Mouse (Mus musculus) large intestine, adult 2 months (tissue): Measurements from ENCODE around the gene Xrcc5. TPM values are rescaled to one million over a fixed set of nuclear protein-coding genes. Genes with fewer than 3 reads are reported as not detected.

Experiments
- DNase-seq: peaks from one replicate; pipeline ENCODE4 v3.0.0-alpha.2; 2012; ENCODE audit warnings: low read depth, low spot score
- WGBS: fragments of 180-500 bp; shearing (Covaris S2); methylation state at CpG from one replicate; pipeline ENCODE4 v1.1.7; 2018; 5-methylcytosine and 5-hydroxymethylcytosine counted together
- polyA plus RNA-seq: library from polyadenylated mRNA; depleted of rRNA; stranded (reverse); fragments of >200 nt; gene quantifications from 2 replicates; pipeline ENCODE4 v1.2.3, GENCODE M21; 2012; rRNA removed

The Xrcc5 gene
- polyA plus RNA-seq, result 2.1 TPM in 2 replicates

DNA sequence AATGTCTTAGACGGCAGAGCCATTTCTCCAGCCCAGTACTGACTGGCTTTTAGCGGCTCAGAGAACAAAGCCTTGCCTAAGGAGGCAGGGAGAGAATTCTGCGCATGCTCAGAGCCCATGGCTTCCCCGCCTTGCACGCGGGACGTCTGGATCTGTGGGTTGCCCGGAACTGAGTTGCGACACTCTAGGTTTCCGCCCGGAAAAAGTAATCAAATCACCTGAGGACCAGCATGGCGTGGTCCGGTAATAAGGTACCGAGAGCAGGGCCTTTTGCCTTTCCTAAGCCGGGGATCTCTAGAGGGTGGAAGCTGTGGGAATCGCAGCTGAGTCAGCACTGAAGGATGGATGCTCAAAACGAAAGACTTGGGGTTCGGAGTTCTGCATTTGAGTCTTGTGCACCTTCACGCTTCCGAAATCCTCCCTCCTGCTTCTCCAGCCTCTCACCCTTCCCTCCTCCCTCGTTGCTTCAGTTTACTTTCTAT lies at the start of gene Xrcc5:
Gene Xrcc5, plus strand, starts transcription at position 105 of the 482 bp plus-strand sequence.
- under 1% methylated on average over 21 of the region's 21 CpGs for WGBS
- DNase-seq, result peak; percentile 91

DNA sequence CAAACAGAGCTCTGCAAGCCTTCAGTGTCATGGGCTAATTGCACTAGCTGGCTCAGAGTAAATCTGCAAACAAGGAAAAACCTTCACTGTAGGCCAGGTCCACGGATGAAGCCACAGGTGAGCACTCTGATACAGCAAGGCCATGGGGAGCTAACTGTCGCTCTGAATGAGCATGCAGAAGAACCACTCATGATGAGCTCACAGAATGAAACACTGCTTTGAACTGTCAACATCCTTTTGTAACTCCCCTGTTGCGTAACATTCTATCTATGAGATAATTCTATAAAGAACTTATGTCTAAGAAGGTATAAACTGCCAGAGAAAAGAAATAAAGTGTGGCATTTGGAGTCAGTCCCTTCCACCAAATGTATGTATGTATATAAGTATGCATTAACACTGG lies 44.1 kb upstream of the Xrcc5 start:
- no peak for DNase-seq

DNA sequence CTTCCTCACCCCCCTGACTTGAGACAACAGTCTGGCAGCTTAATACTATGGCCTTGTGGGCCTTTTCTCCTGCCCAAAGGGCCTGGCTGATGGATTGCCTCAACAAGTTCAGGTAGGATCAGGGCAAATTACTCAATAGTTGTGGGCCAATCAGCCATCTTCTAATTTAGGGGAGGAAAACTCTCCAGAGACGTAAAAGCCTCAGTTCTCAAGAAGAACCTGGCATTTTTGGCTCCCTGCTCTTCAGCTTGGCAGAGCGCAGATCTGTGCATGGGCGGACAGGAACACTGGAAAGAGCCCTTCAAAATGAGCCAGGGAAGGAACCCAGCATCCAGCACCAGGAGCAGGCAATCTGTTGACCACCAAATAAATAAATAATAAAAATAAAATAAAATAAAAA lies 29.1 kb upstream of the Xrcc5 start:
- no peak for DNase-seq
- WGBS, result 94% methylated on average over 3 of the region's 3 CpGs

More for the DNA sequence above, 44.1 kb upstream of the Xrcc5 start:
- WGBS, result 90% methylated on average over 3 of the region's 3 CpGs

DNA sequence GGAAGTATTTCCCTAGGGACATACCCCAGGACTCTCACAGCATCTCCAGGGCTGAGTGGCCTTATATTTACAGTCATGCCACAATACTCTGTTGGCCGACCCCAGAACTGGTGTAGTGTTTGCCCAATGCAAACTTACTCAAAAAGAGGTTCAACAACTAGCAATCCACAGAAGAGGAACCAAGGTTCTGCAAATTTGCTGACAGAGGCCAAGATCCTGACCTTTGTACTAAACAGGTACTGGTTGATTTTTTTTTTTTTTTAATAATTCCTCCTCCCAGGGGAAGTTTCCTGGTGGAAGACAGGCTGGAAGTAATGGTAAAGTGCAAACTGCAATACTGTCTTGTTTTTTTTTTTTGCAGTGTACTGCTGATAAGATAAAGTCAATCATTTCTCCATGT lies 24.6 kb upstream of the Xrcc5 start:
- DNase-seq, result no peak
- WGBS, result 28% methylated on average over 1 of the region's 1 CpGs

DNA sequence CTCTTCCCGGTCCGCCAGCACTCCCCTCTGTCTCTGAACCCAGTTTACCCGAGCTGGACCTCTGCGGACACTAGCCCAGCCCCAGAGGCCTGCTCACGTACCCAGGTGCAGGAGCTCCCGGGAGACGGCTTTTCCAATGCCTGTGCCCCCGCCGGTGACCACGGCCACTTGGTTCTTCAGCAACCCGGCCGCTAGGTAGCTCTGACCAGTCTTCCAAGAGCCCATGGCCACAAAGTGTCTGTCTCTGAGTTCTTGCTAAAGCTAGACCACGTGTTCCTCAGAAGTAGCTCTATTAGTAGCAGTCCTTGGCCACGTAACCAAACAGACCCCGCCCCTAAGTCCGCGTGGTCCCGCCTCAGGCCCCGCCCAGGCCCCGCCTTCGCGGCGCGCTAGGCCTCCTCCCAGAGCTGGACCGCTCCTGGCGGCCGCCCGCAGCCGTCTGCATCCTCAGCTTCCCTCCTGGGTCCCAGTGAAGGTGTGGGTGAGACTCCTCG lies 23.2 kb upstream of the Xrcc5 start, which contains the start of the genes Pecr and Tmem169:
Gene Pecr, minus strand, starts transcription at position 323 of the 494 bp plus-strand sequence.
Gene Tmem169, plus strand, starts transcription at position 378 of the 494 bp plus-strand sequence.
- DNase-seq, result peak; percentile 78
- WGBS, result under 1% methylated on average over 30 of the region's 30 CpGs

DNA sequence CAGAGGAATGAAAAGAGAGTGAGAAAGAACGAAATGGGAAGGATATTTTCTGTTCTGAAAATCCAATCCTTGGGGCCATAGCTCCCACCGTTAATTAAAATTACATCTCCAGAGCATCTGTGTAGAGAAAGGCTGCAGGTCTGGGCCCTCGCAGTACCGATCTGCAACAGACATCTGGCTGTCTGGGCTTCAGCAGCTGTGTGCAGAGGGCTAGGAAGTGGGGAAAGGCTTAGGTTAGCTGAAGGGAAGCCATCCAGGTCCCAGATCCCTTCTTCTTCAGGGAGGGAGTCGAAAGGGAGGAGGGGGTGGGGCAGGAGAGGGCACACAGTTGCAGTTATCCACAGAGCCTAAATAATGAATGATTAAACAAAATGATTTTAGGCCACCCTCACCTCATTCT lies 22.7 kb upstream of the Xrcc5 start:
- 8% methylated on average over 5 of the region's 5 CpGs for WGBS

DNA sequence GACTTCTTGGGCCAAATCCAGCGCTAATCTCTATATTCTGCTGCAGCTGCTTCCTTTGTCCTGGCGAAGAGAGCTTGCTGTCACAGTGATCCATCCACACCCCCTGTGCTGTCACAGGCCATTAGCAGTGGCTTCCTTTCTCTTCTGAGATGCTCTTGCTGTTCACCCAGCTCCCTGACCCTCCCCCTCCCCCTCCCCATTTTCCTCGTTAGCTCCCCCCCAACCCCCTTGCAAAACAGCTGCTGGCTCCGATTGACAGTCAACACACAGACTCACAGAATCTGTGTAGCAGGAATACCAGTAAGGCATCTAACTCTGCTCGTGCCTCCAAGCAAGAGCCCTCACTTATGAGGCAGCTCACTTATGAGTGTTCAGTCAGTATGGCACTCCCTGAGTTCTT lies 20.3 kb upstream of the Xrcc5 start:
- WGBS, result 75% methylated on average over 5 of the region's 5 CpGs
- no peak for DNase-seq

More for the DNA sequence above, 22.7 kb upstream of the Xrcc5 start:
- no peak for DNase-seq

DNA sequence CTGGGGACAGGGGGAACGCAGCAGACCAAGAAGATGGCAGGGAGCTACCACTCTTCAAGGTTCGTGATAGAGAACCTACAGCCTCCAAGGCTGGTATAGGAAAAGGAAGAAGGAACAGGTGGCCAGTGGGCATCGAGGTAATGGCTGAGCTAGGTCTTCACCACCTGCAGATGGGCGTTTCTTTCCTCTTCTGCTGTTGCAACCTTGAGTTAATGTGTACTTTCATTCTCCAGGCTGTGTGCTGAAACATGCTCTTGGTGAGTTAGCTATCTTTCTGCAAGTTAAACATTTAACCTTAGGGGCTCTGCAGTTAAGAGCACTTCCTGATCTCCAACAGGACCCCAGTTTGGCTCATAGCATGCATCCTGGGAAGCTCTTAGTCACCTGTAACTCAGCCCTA lies 19.3 kb upstream of the Xrcc5 start:
- 48% methylated on average over 4 of the region's 4 CpGs for WGBS
- DNase-seq, result no peak

DNA sequence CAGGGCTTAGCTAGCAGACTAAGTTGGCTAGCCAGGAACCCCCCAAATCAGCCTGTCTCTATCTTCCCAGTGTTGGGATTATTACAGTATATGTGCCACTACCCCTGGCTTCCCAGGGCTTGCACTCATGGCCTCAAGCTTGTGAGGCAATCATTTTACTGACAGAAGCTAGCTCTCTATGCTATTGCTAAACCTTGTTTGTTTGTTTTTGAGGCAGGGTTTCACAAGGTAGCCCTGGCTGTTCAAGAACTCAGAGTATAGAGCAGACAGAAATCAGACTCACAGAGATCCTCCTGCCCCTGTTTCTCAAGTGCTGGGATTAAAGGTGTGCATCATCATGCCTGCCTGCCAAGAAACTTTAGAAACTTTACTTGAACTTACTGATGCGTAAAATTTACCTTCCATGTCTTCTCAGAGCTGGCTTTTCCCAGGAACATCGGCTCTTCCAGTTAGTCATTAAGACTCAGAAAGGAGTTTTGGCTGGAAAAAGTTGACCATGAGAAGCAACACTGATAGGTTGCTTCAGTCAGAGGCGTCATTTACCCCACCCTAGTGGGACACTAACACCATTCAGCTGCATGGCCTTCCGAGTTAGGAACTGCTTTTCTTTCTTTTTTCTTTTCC lies 18.6 kb upstream of the Xrcc5 start:
- 84% methylated on average over 4 of the region's 4 CpGs for WGBS
- no peak for DNase-seq

DNA sequence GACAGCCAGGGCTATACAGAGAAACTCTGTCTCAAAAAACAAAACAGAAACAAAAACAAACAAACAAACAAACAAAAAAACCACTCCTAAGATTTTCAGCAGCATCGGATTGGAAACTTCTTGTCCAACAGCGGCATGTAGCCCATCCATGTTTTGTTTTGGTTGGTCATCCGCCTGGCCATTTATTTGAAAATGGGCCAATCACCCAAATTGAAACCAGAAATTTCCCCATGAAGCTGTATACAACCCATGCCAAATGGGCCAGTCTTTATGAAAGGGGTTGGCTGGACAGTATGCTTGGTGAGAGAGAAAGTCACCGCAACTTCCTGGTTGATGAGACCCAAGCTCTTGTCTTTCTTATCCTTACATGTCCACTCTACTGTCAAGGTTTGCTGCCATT lies 16.3 kb upstream of the Xrcc5 start:
- no peak for DNase-seq
- 94% methylated on average over 4 of the region's 4 CpGs for WGBS

DNA sequence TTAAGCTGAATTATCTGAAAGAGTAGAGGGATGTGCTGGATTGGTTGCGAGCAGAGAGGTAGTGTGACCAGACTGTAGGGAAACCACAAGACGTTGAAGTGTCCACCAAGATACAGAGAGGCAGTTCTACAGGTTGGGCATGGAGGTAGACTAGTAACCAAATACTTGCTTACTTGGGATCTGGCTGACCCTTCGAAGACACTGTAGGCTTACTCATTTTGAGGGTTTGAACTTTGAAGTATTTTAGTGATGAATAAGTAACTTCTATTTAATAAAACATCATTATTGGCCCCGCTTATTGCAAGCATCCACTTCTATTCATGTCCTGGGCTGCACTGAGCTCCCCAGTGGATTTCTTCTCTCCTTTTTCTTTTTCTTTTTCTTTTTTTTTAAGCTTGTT lies 15.8 kb upstream of the Xrcc5 start:
- 92% methylated on average over 4 of the region's 4 CpGs for WGBS
- DNase-seq, result no peak

DNA sequence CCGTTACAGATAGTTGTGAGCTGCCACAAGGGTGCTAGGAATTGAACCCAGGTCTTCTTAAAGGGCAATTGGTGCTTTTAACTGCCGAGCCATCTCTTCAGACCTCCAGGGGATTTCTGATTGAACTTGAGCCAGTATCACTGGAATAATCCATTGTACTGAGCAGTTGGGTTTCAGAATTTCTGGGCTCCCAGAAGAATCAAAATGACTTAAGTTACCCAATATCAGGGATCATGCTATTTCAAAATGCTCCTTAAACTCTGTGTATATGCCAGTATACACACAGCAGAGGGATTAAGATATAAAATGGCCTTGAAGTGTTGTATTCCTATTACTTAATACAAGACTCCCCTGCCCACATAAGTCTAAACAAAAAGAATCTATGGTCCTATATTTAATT lies 15.3 kb upstream of the Xrcc5 start:
- DNase-seq, result no peak
- 92% methylated on average over 2 of the region's 2 CpGs for WGBS

DNA sequence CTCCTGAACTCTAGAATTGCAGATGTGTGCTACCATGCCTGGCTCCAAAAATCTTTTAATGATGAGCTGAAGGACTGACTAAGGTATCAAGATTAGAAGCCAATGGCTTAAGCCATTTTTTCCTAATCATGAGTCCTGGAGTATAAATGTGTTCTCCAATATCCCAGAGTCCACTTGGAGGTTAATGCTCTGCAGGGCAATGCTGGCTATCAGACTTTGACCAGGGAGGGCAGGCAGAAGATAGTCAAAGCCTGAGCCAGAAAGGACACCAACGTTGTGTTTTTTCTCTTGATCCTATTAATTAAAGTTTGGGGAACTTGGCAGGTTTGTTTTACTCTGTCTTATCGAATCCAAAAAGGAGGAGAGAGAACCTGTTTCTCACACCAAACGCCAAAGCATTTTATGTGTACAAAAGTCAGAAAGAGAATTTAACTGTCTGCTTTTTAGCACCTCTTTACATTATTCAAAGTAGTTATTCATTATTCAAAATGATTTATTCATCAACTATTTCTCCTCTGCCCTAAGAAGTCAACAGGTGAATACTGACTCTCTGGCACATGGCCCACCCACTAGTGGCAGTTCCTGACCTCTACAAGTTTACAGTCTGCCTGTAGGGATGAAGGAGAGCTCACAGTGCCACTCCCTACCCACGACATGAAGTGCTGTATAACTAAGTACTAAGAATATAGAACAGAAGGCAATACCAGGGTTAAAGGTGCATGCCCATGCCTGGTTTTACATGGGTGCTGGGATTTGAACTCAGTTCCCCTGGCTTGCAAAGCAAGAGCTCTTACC lies 13.2 kb upstream of the Xrcc5 start:
- 39% methylated on average over 4 of the region's 4 CpGs for WGBS

DNA sequence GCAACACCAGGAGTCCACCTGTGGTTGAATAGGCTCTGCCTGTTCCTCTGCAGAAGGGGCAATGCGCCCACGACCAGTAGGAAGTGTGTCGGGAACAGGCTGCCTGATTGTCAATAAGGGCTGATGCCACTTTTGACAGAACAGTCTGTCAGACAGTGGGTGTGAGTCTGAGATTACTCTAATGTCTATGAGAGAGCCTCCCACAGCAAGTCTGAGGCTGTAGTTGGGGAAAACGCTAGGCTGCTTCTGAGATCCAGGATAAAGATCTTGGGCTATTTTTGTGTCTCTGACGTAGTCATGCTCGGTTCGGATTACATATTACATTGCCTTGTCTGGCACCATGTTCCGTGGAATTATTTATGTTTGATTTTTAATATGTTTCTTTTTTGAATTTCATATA lies 11.5 kb upstream of the Xrcc5 start:
- 82% methylated on average over 8 of the region's 8 CpGs for WGBS
- no peak for DNase-seq

More for the DNA sequence above, 13.2 kb upstream of the Xrcc5 start:
- no peak for DNase-seq

DNA sequence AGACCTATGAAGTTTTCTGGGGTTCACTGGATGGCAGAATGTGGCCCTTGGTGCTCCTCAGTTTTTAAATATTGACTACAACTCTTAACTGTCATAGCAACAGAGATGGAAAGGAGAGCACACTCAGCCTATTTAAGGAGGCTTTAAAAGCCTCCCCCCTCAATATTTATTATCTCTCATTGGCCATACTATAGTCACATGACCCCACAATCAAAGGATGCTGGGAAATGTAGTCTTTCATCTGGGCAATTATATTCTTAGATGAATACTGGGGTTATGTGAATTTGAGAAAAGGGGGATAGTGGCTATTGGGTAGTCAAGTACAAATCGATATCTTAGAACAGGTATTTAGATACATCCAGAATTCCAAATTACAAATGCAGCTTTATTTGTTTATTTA lies 5.4 kb upstream of the Xrcc5 start:
- no peak for DNase-seq
- 91% methylated on average over 1 of the region's 1 CpGs for WGBS

DNA sequence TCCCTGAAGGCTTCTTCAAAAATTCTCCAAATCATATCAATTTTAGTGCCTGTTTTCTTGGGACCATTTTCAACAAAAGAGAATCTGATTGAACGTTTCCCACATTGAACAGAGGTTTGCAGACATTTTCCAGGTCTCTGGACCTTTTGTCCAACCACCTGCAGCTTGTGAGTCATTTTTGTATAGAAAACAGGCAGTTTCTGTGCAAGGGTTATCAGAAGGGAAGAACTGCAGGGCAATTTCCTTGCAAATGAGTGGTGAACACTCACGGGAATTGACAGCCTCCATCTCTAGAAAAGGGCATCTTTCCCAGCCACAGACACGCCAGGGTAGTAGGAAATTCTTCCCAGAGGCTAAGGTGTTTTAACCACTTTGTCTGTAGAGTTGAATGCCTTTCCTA lies 980 bp upstream of the Xrcc5 start:
- no peak for DNase-seq
- WGBS, result 70% methylated on average over 3 of the region's 3 CpGs

DNA sequence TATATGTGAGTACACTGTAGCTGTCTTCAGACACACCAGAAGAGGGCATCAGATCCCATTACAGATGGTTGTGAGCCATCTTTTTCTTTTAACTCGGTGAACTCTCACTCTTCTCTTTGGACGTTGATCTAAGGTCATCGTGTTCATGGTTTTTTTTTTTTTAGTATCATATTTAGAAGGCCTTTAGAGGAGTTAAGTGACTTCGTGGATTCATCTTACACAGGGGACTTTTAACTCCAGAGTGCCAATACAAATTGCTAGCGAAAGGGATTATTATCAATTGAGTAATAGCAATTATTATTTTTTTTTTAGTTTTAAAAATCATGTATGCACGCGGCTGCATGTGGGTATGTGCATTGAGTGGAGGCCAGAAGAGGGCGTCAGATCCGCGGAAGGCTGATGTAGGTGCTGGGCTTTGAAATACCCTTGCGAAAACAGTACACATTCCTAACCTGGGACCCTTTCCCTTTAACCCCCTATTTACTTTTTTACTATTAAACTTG lies 491 bp upstream of the Xrcc5 start:
- DNase-seq, result no peak
- WGBS, result 4% methylated on average over 11 of the region's 11 CpGs

DNA sequence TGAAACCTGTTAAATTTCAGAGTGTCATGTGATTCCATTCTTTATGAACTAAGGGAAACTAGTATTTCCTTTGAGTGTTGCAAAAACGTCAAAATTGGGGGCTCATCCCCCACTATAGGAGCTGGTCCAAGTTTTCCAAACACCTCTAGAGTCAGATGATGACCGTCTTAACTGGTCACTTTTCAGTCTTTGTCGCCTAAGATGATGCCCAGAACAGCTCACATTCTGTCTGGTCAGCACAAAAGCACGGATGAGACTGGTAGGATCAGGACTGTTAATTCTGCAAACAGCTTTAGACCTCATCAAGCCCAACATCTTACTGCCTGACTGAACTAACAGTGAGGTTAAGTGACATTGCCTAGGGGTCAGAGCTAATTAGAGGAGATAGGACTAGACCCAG lies 1.7 kb downstream of the Xrcc5 start:
- DNase-seq, result no peak
- 71% methylated on average over 4 of the region's 4 CpGs for WGBS

DNA sequence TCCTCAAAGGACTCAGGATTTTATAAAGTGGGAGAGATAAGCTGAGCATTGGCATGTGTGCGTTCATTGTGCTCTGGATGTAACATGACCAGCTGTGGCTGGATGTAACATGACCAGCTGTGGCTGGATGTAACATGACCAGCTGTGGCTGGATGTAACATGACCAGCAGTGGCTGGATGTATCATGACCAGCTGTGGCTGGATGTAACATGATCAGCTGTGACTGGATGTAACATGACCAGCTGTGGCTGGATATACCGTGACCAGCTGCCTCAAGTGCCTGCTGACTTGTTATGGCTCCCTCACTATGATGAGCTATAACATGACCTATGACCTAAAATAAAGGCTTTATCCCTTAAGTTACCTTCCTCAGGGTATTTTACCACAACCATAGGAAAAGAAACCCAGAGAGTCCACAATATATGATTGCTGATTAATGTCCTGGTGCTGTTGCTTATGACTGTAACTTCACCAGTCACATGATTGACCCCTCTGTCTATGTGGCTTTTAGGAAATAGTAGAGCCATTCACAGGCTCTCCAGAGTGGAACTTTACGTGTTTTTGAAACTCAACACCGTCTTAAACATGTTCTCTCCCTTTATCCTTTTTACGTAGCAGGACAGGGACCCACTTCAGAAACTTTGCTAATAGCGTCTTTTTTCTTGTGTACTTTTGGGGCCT lies 2.7 kb downstream of the Xrcc5 start:
- DNase-seq, result no peak
- WGBS, result 79% methylated on average over 6 of the region's 6 CpGs
